Mouse (Mus musculus) stomach, postnatal 0 days (tissue): ENCODE data around the gene Gria2. TPM values are rescaled to one million over a fixed set of nuclear protein-coding genes. Genes with fewer than 3 reads are reported as not detected.

Source experiments
- ATAC-seq: fragments of 200-750 bp; cut with Nextera tagmentation; 2 replicates; pipeline ENCODE4 v1.8.0; 2017; ENCODE audit not compliant: low FRiP score, low TSS enrichment
- DNase-seq: peaks from one replicate; pipeline ENCODE4 v3.0.0-alpha.2; 2016; ENCODE audit warnings: low spot score
- H3K27ac ChIP-seq: fragments of 300-500 bp; sonication (generic); replicated peaks from 2 replicates; pipeline ENCODE4 v1.5.1; 2014; ENCODE audit warnings: mild to moderate bottlenecking, control low read depth
- H3K27me3 ChIP-seq: fragments of 300-500 bp; sonication (generic); 2 replicates; pipeline ENCODE4 v1.6.1; 2014; ENCODE audit warnings: low read length; ENCODE audit not compliant: control insufficient read depth, insufficient read depth
- H3K36me3 ChIP-seq: fragments of 300-500 bp; sonication (generic); 2 replicates; pipeline ENCODE4 v1.6.1; 2014; ENCODE audit warnings: low read length, mixed read lengths; ENCODE audit not compliant: control insufficient read depth, insufficient read depth
- H3K4me1 ChIP-seq: fragments of 300-500 bp; sonication (generic); replicated peaks from 2 replicates; pipeline ENCODE4 v1.6.1; 2014; ENCODE audit warnings: antibody characterized with exemption; ENCODE audit not compliant: control insufficient read depth, insufficient read depth
- H3K4me2 ChIP-seq: fragments of 300-500 bp; sonication (generic); replicated peaks from 2 replicates; pipeline ENCODE4 v1.6.1; 2014; ENCODE audit warnings: low read depth, mild to moderate bottlenecking, control low read depth, moderate library complexity
- H3K4me3 ChIP-seq: fragments of 300-500 bp; sonication (generic); 2 replicates; pipeline ENCODE4 v1.5.1; 2014; ENCODE audit warnings: low read depth, low read length, control low read depth
- H3K9ac ChIP-seq: fragments of 300-500 bp; sonication (generic); 2 replicates; pipeline ENCODE4 v1.6.1; 2014; ENCODE audit warnings: mild to moderate bottlenecking, low read length, control low read depth, mixed read lengths
- H3K9me3 ChIP-seq: fragments of 300-500 bp; sonication (generic); 2 replicates; pipeline ENCODE4 v1.6.1; 2016; ENCODE audit warnings: low read length; ENCODE audit not compliant: control insufficient read depth
- CTCF ChIP-seq: IDR thresholded peaks from 2 replicates; pipeline ENCODE4 v1.5.1; 2016; ENCODE audit warnings: antibody characterized with exemption, low read depth, mild to moderate bottlenecking, moderate library complexity
- EP300 ChIP-seq: optimal IDR thresholded peaks from 2 replicates; pipeline ENCODE3; 2016; ENCODE audit warnings: antibody characterized with exemption
- WGBS: fragments of 180-500 bp; shearing (Covaris S2); extraction: QIAGEN DNeasy Blood & Tissue Kit; methylation state at CpG from one replicate; pipeline ENCODE4 v1.1.7; 2014; 5-methylcytosine and 5-hydroxymethylcytosine counted together
- polyA plus RNA-seq: library from polyadenylated mRNA; unstranded; fragments of >200 nt; fragmentation: Nextera tagmentation; extraction: Ambion mirVana; gene quantifications from 2 replicates; pipeline ENCODE4 v1.2.1, GENCODE M21; 2015

Gria2 gene
- 0.96 and 1.1 TPM in 2 replicates for polyA plus RNA-seq

DNA sequence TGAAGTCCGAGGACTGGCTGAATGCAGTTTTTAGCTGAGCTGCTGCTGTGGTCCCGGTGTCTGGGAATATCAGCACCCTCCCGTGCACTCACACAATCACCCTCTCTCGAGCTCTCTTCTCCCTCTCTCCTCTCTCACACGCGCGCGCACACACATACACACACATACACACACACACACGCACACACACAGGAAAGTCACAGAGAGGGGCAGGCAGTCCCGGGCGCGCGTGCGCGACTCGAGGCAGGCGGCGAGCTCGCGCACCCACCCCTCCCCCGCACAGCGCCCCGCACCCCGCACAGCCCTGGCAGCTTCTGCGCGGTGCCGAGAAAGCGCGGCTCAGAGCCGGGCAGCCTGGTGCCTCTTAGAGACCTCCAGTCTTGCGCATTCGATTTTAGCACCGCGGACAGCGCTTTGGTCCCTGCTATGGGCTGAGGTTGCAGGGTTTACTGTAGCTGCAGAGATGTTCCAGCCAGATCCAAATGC lies at the start of gene Gria2:
TSS of gene Gria2 (minus strand) at position 240 of the 486 bp plus-strand sequence.
- H3K27ac ChIP-seq: no peak within 1 kb of the TSS
- peak within 1 kb of the TSS; percentile 43 for H3K4me2 ChIP-seq
- H3K4me3 ChIP-seq: peak within 1 kb of the TSS; percentile 28
- DNase-seq (peak; percentile 77), ATAC-seq (peak; percentile 80; the same call in 1 of the 2 replicates)
- no peak for TF ChIP-seq EP300
- no peak for TF ChIP-seq CTCF
- 1% methylated on average over 27 of the region's 35 CpGs for WGBS
- H3K9ac ChIP-seq: no peak within 1 kb of the TSS
- no peaks in the 10 kb centered on the region for H3K9me3 ChIP-seq
- H3K4me1 ChIP-seq: no peaks in the 10 kb centered on the region
- H3K27me3 ChIP-seq: peaks cover 3% of the 10 kb centered on the region; the same call in 1 of the 2 replicates
- no peaks in the 10 kb centered on the region for H3K36me3 ChIP-seq

DNA sequence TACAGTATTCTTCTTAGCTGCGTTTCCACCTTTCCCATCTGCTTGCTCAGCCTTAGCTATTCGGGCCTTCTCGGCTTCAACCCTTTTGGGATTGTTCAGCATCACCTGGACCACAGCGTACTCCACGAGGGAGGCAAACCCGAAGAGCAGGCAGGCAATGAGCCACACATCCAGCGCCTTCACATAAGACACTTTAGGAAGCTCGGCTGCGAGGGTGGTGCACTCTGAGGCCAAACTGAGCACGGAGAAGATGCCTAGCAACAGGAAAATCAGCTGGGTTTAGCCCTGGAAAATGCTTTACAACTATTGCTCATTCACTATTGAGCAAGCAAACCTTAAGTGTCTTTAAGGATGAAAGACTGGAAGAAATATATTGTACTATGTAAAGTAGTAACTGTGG lies 48.3 kb upstream of the Gria2 start:
- Histone ChIP-seq H3K4me1 (no peaks in the 10 kb centered on the region), H3K36me3 (no peaks in the 10 kb centered on the region), H3K9ac (no peak overlapping the region), H3K4me3 (no peak overlapping the region), H3K4me2 (no peak overlapping the region), H3K27ac (no peak overlapping the region), H3K9me3 (no peaks in the 10 kb centered on the region), H3K27me3 (no peaks in the 10 kb centered on the region)
- 81% methylated on average over 10 of the region's 10 CpGs for WGBS
- TF ChIP-seq CTCF (no peak), EP300 (no peak)
- DNase-seq (no peak), ATAC-seq (no peak)

DNA sequence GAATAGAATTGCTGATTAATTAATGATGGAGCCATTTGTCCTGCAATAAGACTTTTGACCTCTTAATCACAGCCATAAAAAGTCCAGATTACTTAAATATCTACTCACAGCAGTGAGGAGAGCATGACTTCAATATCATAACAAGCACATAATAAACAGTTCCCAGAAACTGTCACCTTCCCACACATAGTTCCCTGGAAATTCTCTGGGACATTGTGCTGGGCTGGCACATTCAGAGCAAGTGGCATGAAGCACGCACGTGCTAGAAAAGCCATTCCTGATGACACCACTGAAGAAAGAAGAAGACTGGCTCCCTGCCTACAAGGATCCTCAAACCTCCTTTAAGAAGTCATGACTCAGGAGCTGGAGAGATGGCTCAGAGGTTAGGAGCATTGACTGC lies 43.0 kb upstream of the Gria2 start:
- ATAC-seq (no peak), DNase-seq (no peak)
- Histone ChIP-seq H3K36me3 (no peaks in the 10 kb centered on the region), H3K4me3 (no peak overlapping the region), H3K9ac (no peak overlapping the region), H3K27ac (no peak overlapping the region), H3K4me1 (no peaks in the 10 kb centered on the region), H3K4me2 (no peak overlapping the region), H3K27me3 (no peaks in the 10 kb centered on the region), H3K9me3 (no peaks in the 10 kb centered on the region)
- TF ChIP-seq EP300 (no peak), CTCF (no peak)
- 60% methylated on average over 2 of the region's 2 CpGs for WGBS

DNA sequence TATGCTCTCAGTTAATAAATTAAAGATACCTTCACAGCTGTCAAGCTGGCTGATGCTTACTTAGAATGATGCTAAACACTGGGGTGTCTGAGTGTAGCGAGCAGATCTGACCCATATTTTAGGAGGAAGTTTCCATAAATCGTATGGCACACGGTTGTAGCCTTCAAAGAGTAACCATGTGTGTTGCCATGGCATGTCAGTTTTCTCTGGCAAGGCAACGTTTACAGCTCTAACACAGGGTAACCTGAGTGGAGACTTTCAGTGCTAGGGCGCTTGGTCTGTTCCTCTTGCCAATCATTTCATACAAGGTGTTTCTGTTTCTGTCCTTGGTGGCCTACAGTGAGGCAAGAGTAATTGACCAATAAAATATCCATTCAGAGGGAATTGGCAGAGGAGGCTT lies 37.2 kb upstream of the Gria2 start:
- no peak overlapping the region for H3K4me3 ChIP-seq
- no peak for TF ChIP-seq EP300
- TF ChIP-seq CTCF: no peak
- no peaks in the 10 kb centered on the region for H3K27me3 ChIP-seq
- no peak overlapping the region for H3K27ac ChIP-seq
- no peaks in the 10 kb centered on the region for H3K9me3 ChIP-seq
- H3K9ac ChIP-seq: no peak overlapping the region
- no peaks in the 10 kb centered on the region for H3K36me3 ChIP-seq
- no peak overlapping the region for H3K4me2 ChIP-seq
- DNase-seq (no peak), ATAC-seq (no peak)
- 80% methylated on average over 5 of the region's 5 CpGs for WGBS
- H3K4me1 ChIP-seq: no peaks in the 10 kb centered on the region

DNA sequence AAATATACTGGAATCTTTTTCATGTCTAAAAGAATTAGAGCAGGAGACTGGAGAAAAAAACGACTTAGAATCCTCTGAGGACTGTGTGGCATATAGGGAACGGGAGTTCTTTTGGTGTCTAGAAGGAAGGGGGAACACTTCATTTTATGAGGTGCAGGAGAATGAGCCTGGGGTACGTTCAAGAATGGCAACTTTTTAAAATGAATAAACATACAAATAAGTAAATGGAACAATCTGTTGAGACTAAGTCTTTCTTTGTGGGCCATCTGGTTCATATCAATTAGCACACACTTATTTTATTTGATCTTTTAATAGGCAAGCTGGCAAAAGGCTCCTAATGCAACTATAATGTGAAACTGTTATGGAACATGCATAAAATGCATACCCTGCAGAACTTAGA lies 34.9 kb upstream of the Gria2 start:
- no peak for DNase-seq

DNA sequence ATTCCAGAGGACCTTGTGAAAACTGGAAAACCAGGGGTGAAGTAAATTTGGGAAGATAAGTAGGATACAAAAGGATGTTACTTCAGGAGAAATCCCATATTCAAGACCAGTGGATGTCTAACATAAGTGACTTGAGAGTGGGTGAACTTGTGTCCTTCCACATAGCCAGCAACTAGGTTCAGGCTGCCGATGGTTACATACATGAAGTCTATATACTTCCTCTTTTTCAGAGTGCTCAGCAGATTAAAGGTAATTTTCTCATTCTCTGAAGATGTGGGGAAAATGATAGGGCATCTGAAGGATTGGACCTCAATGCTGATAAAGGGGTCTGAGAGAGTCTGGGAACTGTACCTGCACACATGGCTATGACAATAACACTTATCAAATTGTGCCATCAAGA lies 21.3 kb upstream of the Gria2 start:
- no peak overlapping the region for H3K27ac ChIP-seq
- no peaks in the 10 kb centered on the region for H3K36me3 ChIP-seq
- no peak for DNase-seq
- no peak for ATAC-seq
- no peak for TF ChIP-seq EP300
- H3K9me3 ChIP-seq: no peaks in the 10 kb centered on the region
- H3K4me2 ChIP-seq: no peak overlapping the region
- H3K9ac ChIP-seq: no peak overlapping the region
- H3K27me3 ChIP-seq: no peaks in the 10 kb centered on the region
- no peaks in the 10 kb centered on the region for H3K4me1 ChIP-seq
- H3K4me3 ChIP-seq: no peak overlapping the region
- 91% methylated on average over 1 of the region's 1 CpGs for WGBS

More for the DNA sequence above, 34.9 kb upstream of the Gria2 start:
- no peaks in the 10 kb centered on the region for H3K9me3 ChIP-seq
- no peaks in the 10 kb centered on the region for H3K4me1 ChIP-seq
- H3K9ac ChIP-seq: no peak overlapping the region
- no peaks in the 10 kb centered on the region for H3K27me3 ChIP-seq
- ATAC-seq: no peak
- no peak overlapping the region for H3K4me3 ChIP-seq
- H3K36me3 ChIP-seq: no peaks in the 10 kb centered on the region
- 46% methylated on average over 3 of the region's 3 CpGs for WGBS
- no peak overlapping the region for H3K27ac ChIP-seq
- TF ChIP-seq EP300 (no peak), CTCF (no peak)
- no peak overlapping the region for H3K4me2 ChIP-seq
